Comparison of ENCODE assay signal across 8 mouse cellular contexts in genomic region chr2:144267731-144268015, GRCm38 (mm10). TPM values are rescaled to one million over a fixed set of nuclear protein-coding genes. Genes with fewer than 3 reads are reported as not detected.
DNase-seq lines count a peak whose midpoint lies in the region; ATAC-seq and TF ChIP-seq lines count a peak whose summit lies in the region.

No protein-coding gene starts in this region.

- no peaks in the 10 kb centered on the region for H3K9me3 ChIP-seq in hindbrain, embryonic 13.5 days

- ATAC-seq in hindbrain, embryonic 13.5 days (ENCODE audit: low FRiP score), result no peak
- ATAC-seq in granulocyte monocyte progenitor cell, adult 5-6 weeks (replicated peaks; ENCODE audit: poor library complexity, severe bottlenecking), result no peak

- no peak overlapping the region for H3K4me3 ChIP-seq in left cerebral cortex, adult 2 months
- H3K4me3 ChIP-seq in hindbrain, embryonic 13.5 days, result no peak overlapping the region

- H3K4me1 ChIP-seq in hindbrain, embryonic 13.5 days (replicated peaks), result peaks cover 43% of the 10 kb centered on the region

- H3K9ac ChIP-seq in hindbrain, embryonic 13.5 days, result no peak overlapping the region

- intact Hi-C loops in left cerebral cortex, adult 2 months (cut with DNase I), result no loop called here
- intact Hi-C loops in left cerebral cortex, postnatal 4 days (cut with DNase I), result no loop called here

- H3K4me2 ChIP-seq in hindbrain, embryonic 13.5 days, result 0 out of 2 replicates have a peak overlapping the region, but pooled peaks have one; percentile 82

- WGBS in hindbrain, embryonic 13.5 days, result 51% methylated on average over 1 of the region's 1 CpGs

- peak overlapping the region; percentile 17; the same call in 1 of the 2 replicates for H3K27ac ChIP-seq in left cerebral cortex, adult 2 months
- H3K27ac ChIP-seq in hindbrain, embryonic 13.5 days, result no peak overlapping the region

- H3K27me3 ChIP-seq in hindbrain, embryonic 13.5 days, result no peaks in the 10 kb centered on the region

- TF ChIP-seq CTCF in left cerebral cortex, adult 2 months (IDR thresholded peaks at IDR 0.05), result no peak

- DNase-seq in left cerebral cortex, adult 2 months (ENCODE audit: extremely low spot score in 1 of 2, low spot score in 2 of 2), result no peak
- DNase-seq in left cerebral cortex, postnatal 4 days, result no peak
- DNase-seq in Muller cell, postnatal 12 days (ENCODE audit: inconsistent ontology term), result peak; percentile 36
- DNase-seq in lung, postnatal 36 days, result peak; percentile 67
- no peak for DNase-seq in adrenal gland, adult 2 months
- DNase-seq in layer of hippocampus, postnatal 10 days (ENCODE audit: low spot score in 2 of 2), result no peak

- H3K36me3 ChIP-seq in hindbrain, embryonic 13.5 days, result no peaks in the 10 kb centered on the region

RNA-seq across cellular contexts. Expression of gene Mgme1, which starts 2.8 kb away (rescaled TPM):
- 1 to 10 TPM; 5.4 to 5.7 TPM for total RNA-seq in left cerebral cortex, adult 2 months (2021)
- 1 to 10 TPM; 3.9 to 4.8 TPM for total RNA-seq in left cerebral cortex, postnatal 4 days (2021)
- 11.1 and 12.1 TPM in 2 replicates for polyA plus RNA-seq in hindbrain, embryonic 13.5 days (2015; fragmentation: Nextera tagmentation; extraction: Ambion mirVana)
- 10 to 100 TPM; 22.3 to 22.7 TPM for total RNA-seq in adrenal gland, adult 2 months (2021)
- 4.4 and 4.6 TPM in 2 replicates for polyA plus RNA-seq in adrenal gland, adult 2 months (2012; rRNA removed)
- 1 to 10 TPM; 2.9 to 3.2 TPM for total RNA-seq in layer of hippocampus, postnatal 10 days (2021)
- 19.6 and 23.4 TPM in 2 replicates for total RNA-seq in granulocyte monocyte progenitor cell, adult 5-6 weeks (2014; fragmentation: Nextera tagmentation)
- 25.4 and 29.9 TPM in 2 replicates for total RNA-seq in granulocyte monocyte progenitor cell, adult 5-6 weeks (2017)

RNA-seq across cellular contexts. Expression of gene Snx5, which starts 3.0 kb away (rescaled TPM):
- total RNA-seq in left cerebral cortex, adult 2 months (2021), result 10 to 100 TPM; 77.4 to 87.4 TPM
- 10 to 100 TPM; 60.5 to 65.0 TPM for total RNA-seq in left cerebral cortex, postnatal 4 days (2021)
- 72.8 and 74.9 TPM in 2 replicates for polyA plus RNA-seq in hindbrain, embryonic 13.5 days (2015; fragmentation: Nextera tagmentation; extraction: Ambion mirVana)
- 100 to 1,000 TPM in 1 of 2 experiments, 10 to 100 TPM in 1; 87.4 to 105 TPM for total RNA-seq in adrenal gland, adult 2 months (2021)
- 34.9 and 35.1 TPM in 2 replicates for polyA plus RNA-seq in adrenal gland, adult 2 months (2012; rRNA removed)
- total RNA-seq in layer of hippocampus, postnatal 10 days (2021), result 10 to 100 TPM; 67.9 to 68.7 TPM
- total RNA-seq in granulocyte monocyte progenitor cell, adult 5-6 weeks (2014; fragmentation: Nextera tagmentation), result 226 and 255 TPM in 2 replicates
- total RNA-seq in granulocyte monocyte progenitor cell, adult 5-6 weeks (2017), result 248 and 283 TPM in 2 replicates

Comparison
In these comparisons a context has a peak if more than half of its experiments do, and no peak if none do; other contexts are left out.
1. DNase-seq: peak in Muller cell, postnatal 12 days (single experiment) and lung, postnatal 36 days (single experiment); none in left cerebral cortex, adult 2 months (0 of 2), left cerebral cortex, postnatal 4 days (single experiment), adrenal gland, adult 2 months (single experiment) and layer of hippocampus, postnatal 10 days (0 of 2).